Mouse (Mus musculus) G1E (cell line): ENCODE measurements around the gene Bud23.

ENCODE experiments used
- GATA1 ChIP-seq: IDR thresholded peaks from 2 replicates; pipeline ENCODE4 v1.6.1; 2012; ENCODE audit warnings: borderline replicate concordance, low read length, inconsistent platforms, mixed read lengths
- TAL1 ChIP-seq: conservative IDR thresholded peaks from 2 replicates; pipeline ENCODE4 v1.6.1; 2012; ENCODE audit warnings: low read depth, low read length, inconsistent platforms, mixed read lengths

GRCm38 (mm10) chr5:135011809-135012613 is 52.7 kb downstream of the Bud23 start:
- TF ChIP-seq GATA1 (no peak), TAL1 (no peak)
